Mouse (Mus musculus): ENCODE results near the gene Slc25a19.

GRCm38 (mm10) chr11:115609576-115609975, 18.5 kb downstream of the Slc25a19 start:
- TF ChIP-seq CTCF (conservative IDR thresholded peaks at IDR 0.05; ENCODE audit: insufficient read depth, insufficient read length, low read depth, low read length), result no peak
- no peak for TF ChIP-seq POLR2A (IDR thresholded peaks at IDR 0.05; ENCODE audit: low read depth, low read length)

Data from kidney, adult 2 months (tissue).